Mouse (Mus musculus): ENCODE results near the gene Trim10. TPM values are rescaled to one million over a fixed set of nuclear protein-coding genes. Genes with fewer than 3 reads are reported as not detected.
A peak's percentile ranks its signal among the peaks of the same experiment; 100 is the strongest.

Gene Trim10
- polyA plus RNA-seq, 1 experiment from 2014 or later: 70.1 TPM

GRCm38 (mm10) chr17:36849992-36850391 is 19.4 kb upstream of the Trim10 start:
- ATAC-seq (replicated peaks; ENCODE audit: low FRiP score) (no peak), DNase-seq (ENCODE audit: low spot score) (no peak)
- Histone ChIP-seq H3K9me3 (ENCODE audit: control insufficient read depth, low read length) (no peaks in the 10 kb centered on the region), H3K4me1 (replicated peaks; ENCODE audit: control insufficient read depth, insufficient read depth, low read length) (peaks cover 16% of the 10 kb centered on the region), H3K27me3 (replicated peaks; ENCODE audit: control insufficient read depth, insufficient read depth, low read length) (no peaks in the 10 kb centered on the region; the same call in 1 of the 2 replicates), H3K27ac (ENCODE audit: low read depth, low read length) (no peak overlapping the region), H3K9ac (ENCODE audit: low read depth, low read length) (no peak overlapping the region), H3K36me3 (ENCODE audit: control insufficient read depth, insufficient read depth, low read length) (peaks cover 4% of the 10 kb centered on the region; the same call in 1 of the 2 replicates), H3K4me3 (ENCODE audit: low read depth, low read length) (no peak overlapping the region), H3K4me2 (no peak overlapping the region)
- 86% methylated on average over 2 of the region's 2 CpGs for WGBS

- no peak for ATAC-seq (replicated peaks; ENCODE audit: low FRiP score)
- WGBS: 85% methylated on average over 5 of the region's 5 CpGs
- Histone ChIP-seq H3K4me1 (replicated peaks; ENCODE audit: control insufficient read depth, insufficient read depth, low read length) (peaks cover 8% of the 10 kb centered on the region), H3K27ac (ENCODE audit: low read depth, low read length) (no peak overlapping the region), H3K4me3 (ENCODE audit: low read depth, low read length) (no peak overlapping the region), H3K4me2 (no peak overlapping the region), H3K27me3 (replicated peaks; ENCODE audit: control insufficient read depth, insufficient read depth, low read length) (no peaks in the 10 kb centered on the region; the same call in 1 of the 2 replicates), H3K9me3 (ENCODE audit: control insufficient read depth, low read length) (no peaks in the 10 kb centered on the region), H3K9ac (ENCODE audit: low read depth, low read length) (no peak overlapping the region), H3K36me3 (ENCODE audit: control insufficient read depth, insufficient read depth, low read length) (peaks cover 6% of the 10 kb centered on the region; the same call in 1 of the 2 replicates)
- no peak for DNase-seq (ENCODE audit: low spot score)
These were observed 18.2 kb upstream of the Trim10 start for GRCm38 (mm10) chr17:36851200-36851599.

GRCm38 (mm10) chr17:36851627-36852026 is 17.7 kb upstream of the Trim10 start:
- no peak for DNase-seq (ENCODE audit: low spot score)

GRCm38 (mm10) chr17:36855484-36855883 is 13.9 kb upstream of the Trim10 start:
- DNase-seq (ENCODE audit: low spot score): no peak
- Histone ChIP-seq H3K4me2 (no peak overlapping the region), H3K27ac (ENCODE audit: low read depth, low read length) (no peak overlapping the region), H3K9me3 (ENCODE audit: control insufficient read depth, low read length) (no peaks in the 10 kb centered on the region), H3K4me3 (ENCODE audit: low read depth, low read length) (no peak overlapping the region), H3K9ac (ENCODE audit: low read depth, low read length) (no peak overlapping the region), H3K4me1 (replicated peaks; ENCODE audit: control insufficient read depth, insufficient read depth, low read length) (peaks cover 5% of the 10 kb centered on the region), H3K27me3 (replicated peaks; ENCODE audit: control insufficient read depth, insufficient read depth, low read length) (no peaks in the 10 kb centered on the region; the same call in 1 of the 2 replicates), H3K36me3 (ENCODE audit: control insufficient read depth, insufficient read depth, low read length) (peaks cover 11% of the 10 kb centered on the region; the same call in 1 of the 2 replicates)
- 89% methylated on average over 3 of the region's 3 CpGs for WGBS
- no peak for ATAC-seq (replicated peaks; ENCODE audit: low FRiP score)

More at GRCm38 (mm10) chr17:36851627-36852026, 17.7 kb upstream of the Trim10 start:
- H3K9ac ChIP-seq (ENCODE audit: low read depth, low read length): no peak overlapping the region
- H3K4me1 ChIP-seq (replicated peaks; ENCODE audit: control insufficient read depth, insufficient read depth, low read length): peaks cover 5% of the 10 kb centered on the region
- WGBS: 36% methylated on average over 5 of the region's 5 CpGs
- no peaks in the 10 kb centered on the region; the same call in 1 of the 2 replicates for H3K27me3 ChIP-seq (replicated peaks; ENCODE audit: control insufficient read depth, insufficient read depth, low read length)
- H3K36me3 ChIP-seq (ENCODE audit: control insufficient read depth, insufficient read depth, low read length): peaks cover 6% of the 10 kb centered on the region; the same call in 1 of the 2 replicates
- no peak overlapping the region for H3K4me2 ChIP-seq
- no peak overlapping the region for H3K27ac ChIP-seq (ENCODE audit: low read depth, low read length)
- no peak for ATAC-seq (replicated peaks; ENCODE audit: low FRiP score)
- no peak overlapping the region for H3K4me3 ChIP-seq (ENCODE audit: low read depth, low read length)
- no peaks in the 10 kb centered on the region for H3K9me3 ChIP-seq (ENCODE audit: control insufficient read depth, low read length)

- H3K9ac ChIP-seq (ENCODE audit: low read depth, low read length): no peak overlapping the region
- no peak for ATAC-seq (replicated peaks; ENCODE audit: low FRiP score)
- no peak for DNase-seq (ENCODE audit: low spot score)
- no peaks in the 10 kb centered on the region for H3K9me3 ChIP-seq (ENCODE audit: control insufficient read depth, low read length)
- H3K36me3 ChIP-seq (ENCODE audit: control insufficient read depth, insufficient read depth, low read length): peaks cover 11% of the 10 kb centered on the region; the same call in 1 of the 2 replicates
- WGBS: 84% methylated on average over 4 of the region's 4 CpGs
- 0 out of 2 replicates have a peak, but pooled peaks cover 2% of the 10 kb centered on the region for H3K27me3 ChIP-seq (replicated peaks; ENCODE audit: control insufficient read depth, insufficient read depth, low read length)
- peaks cover 4% of the 10 kb centered on the region for H3K4me1 ChIP-seq (replicated peaks; ENCODE audit: control insufficient read depth, insufficient read depth, low read length)
- H3K27ac ChIP-seq (ENCODE audit: low read depth, low read length): no peak overlapping the region
- no peak overlapping the region for H3K4me3 ChIP-seq (ENCODE audit: low read depth, low read length)
- H3K4me2 ChIP-seq: no peak overlapping the region
These were observed 13.1 kb upstream of the Trim10 start for GRCm38 (mm10) chr17:36856236-36856635.

- Histone ChIP-seq H3K4me1 (replicated peaks; ENCODE audit: control insufficient read depth, insufficient read depth, low read length) (no peaks in the 10 kb centered on the region), H3K36me3 (ENCODE audit: control insufficient read depth, insufficient read depth, low read length) (peaks cover 11% of the 10 kb centered on the region; the same call in 1 of the 2 replicates), H3K9ac (ENCODE audit: low read depth, low read length) (no peak overlapping the region), H3K9me3 (ENCODE audit: control insufficient read depth, low read length) (no peaks in the 10 kb centered on the region), H3K4me2 (no peak overlapping the region), H3K27ac (ENCODE audit: low read depth, low read length) (no peak overlapping the region), H3K27me3 (replicated peaks; ENCODE audit: control insufficient read depth, insufficient read depth, low read length) (peaks cover 3% of the 10 kb centered on the region; the same call in 1 of the 2 replicates), H3K4me3 (ENCODE audit: low read depth, low read length) (no peak overlapping the region)
- ATAC-seq (replicated peaks; ENCODE audit: low FRiP score) (no peak), DNase-seq (ENCODE audit: low spot score) (no peak)
- 85% methylated on average over 3 of the region's 3 CpGs for WGBS
These were observed 11.2 kb upstream of the Trim10 start for GRCm38 (mm10) chr17:36858181-36858580.

- ATAC-seq (replicated peaks; ENCODE audit: low FRiP score): no peak
- no peak overlapping the region for H3K4me2 ChIP-seq
- peaks cover 5% of the 10 kb centered on the region; the same call in 1 of the 2 replicates for H3K36me3 ChIP-seq (ENCODE audit: control insufficient read depth, insufficient read depth, low read length)
- 44% methylated on average over 2 of the region's 2 CpGs for WGBS
- H3K4me3 ChIP-seq (ENCODE audit: low read depth, low read length): no peak overlapping the region
- H3K27me3 ChIP-seq (replicated peaks; ENCODE audit: control insufficient read depth, insufficient read depth, low read length): peaks cover 24% of the 10 kb centered on the region
- H3K9ac ChIP-seq (ENCODE audit: low read depth, low read length): no peak overlapping the region
- H3K9me3 ChIP-seq (ENCODE audit: control insufficient read depth, low read length): no peaks in the 10 kb centered on the region
- DNase-seq (ENCODE audit: low spot score): no peak
- peaks cover 4% of the 10 kb centered on the region for H3K4me1 ChIP-seq (replicated peaks; ENCODE audit: control insufficient read depth, insufficient read depth, low read length)
- no peak overlapping the region for H3K27ac ChIP-seq (ENCODE audit: low read depth, low read length)
These were observed 7.7 kb upstream of the Trim10 start for GRCm38 (mm10) chr17:36861680-36862079.

- ATAC-seq (replicated peaks; ENCODE audit: low FRiP score): no peak
- peaks cover 13% of the 10 kb centered on the region for H3K4me1 ChIP-seq (replicated peaks; ENCODE audit: control insufficient read depth, insufficient read depth, low read length)
- WGBS: 13% methylated on average over 29 of the region's 29 CpGs
- H3K4me2 ChIP-seq: peak within 1 kb of the TSS; percentile 65
- peak within 1 kb of the TSS; percentile 61 for H3K9ac ChIP-seq (ENCODE audit: low read depth, low read length)
- no peak for DNase-seq (ENCODE audit: low spot score)
- H3K9me3 ChIP-seq (ENCODE audit: control insufficient read depth, low read length): no peaks in the 10 kb centered on the region
- peaks cover 2% of the 10 kb centered on the region; the same call in 1 of the 2 replicates for H3K36me3 ChIP-seq (ENCODE audit: control insufficient read depth, insufficient read depth, low read length)
- H3K27me3 ChIP-seq (replicated peaks; ENCODE audit: control insufficient read depth, insufficient read depth, low read length): peaks cover 32% of the 10 kb centered on the region
- peak within 1 kb of the TSS; percentile 22; the same call in 1 of the 2 replicates for H3K27ac ChIP-seq (ENCODE audit: low read depth, low read length)
- peak within 1 kb of the TSS; percentile 37 for H3K4me3 ChIP-seq (ENCODE audit: low read depth, low read length)
These were observed 2.5 kb upstream of the Trim10 start, which contains the start of gene Trim15 for GRCm38 (mm10) chr17:36866719-36867527. TSS of gene Trim15 (minus strand) at chr17:36867210.

All from liver, embryonic 11.5 days (tissue).